Mouse (Mus musculus): ENCODE data around the gene Ccdc24.

Ccdc24 gene

GRCm38 (mm10) chr4:117872471-117872886 lies at the start of gene Ccdc24:
TSS of gene Ccdc24 (minus strand) at chr4:117872557.
- peak; percentile 68 for DNase-seq (ENCODE audit: low read depth, low spot score)

DNA sequence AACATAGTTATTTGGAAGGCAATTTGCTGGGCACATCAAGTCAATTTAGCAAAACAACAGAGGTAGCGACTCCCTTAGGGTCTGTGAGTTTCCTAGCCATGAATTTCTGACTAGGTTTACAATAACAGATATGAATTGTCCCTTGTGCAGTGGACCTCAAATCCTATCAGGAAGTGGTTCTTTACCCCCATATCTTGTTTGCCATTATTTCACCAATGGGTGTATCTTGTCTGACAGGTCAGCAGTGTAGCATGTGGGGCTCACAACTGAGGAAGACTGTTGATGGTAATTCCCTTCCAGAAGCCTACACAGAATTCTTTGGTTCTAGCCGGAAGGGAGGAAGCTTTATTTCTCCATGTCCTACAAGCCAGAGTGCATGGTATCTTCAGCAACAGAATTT lies 49.0 kb upstream of the Ccdc24 start:
- no peak for DNase-seq (ENCODE audit: low read depth, low spot score)

- no peak for DNase-seq (ENCODE audit: low read depth, low spot score)
Measured at GRCm38 (mm10) chr4:117918762-117919161, 46.4 kb upstream of the Ccdc24 start.

DNA sequence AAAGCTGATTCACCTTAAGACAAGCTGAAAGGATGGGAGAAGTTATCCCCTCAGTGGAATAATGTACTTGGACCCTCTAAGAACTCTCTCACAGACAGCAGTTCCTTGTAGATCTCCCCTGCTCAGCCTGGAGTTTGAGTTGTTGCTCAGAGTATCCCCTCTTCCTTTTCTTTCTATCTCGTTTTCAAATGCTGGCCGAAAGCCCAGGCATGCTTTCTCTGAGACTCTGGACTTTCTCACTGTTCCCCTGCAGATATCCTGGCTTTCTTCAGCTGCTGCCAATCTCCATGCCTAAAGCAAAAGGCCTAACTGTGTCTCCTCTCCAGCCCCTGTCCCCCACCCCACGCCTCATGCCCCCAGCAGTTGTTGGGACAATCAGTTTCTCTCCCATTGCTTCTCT lies 45.9 kb upstream of the Ccdc24 start:
- no peak for DNase-seq (ENCODE audit: low read depth, low spot score)

DNA sequence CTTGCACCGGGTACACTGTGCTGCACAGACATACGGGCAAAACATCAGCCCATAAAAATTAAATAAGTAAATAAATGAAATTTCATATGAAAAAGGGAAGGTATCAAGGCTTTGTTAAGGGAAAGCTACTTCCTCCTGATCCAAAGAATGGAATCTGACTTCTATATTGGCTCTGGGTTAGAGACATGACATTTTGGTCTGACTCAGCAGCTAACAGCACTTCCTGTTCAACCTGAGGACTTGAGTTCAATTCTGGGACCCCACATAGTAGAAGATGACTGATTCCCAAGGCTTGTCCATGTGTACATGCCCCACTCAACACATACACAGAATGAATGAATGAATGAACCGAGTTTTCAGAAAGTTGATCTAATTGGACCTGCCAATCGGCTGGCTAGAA lies 45.5 kb upstream of the Ccdc24 start:
- no peak for DNase-seq (ENCODE audit: low read depth, low spot score)

DNA sequence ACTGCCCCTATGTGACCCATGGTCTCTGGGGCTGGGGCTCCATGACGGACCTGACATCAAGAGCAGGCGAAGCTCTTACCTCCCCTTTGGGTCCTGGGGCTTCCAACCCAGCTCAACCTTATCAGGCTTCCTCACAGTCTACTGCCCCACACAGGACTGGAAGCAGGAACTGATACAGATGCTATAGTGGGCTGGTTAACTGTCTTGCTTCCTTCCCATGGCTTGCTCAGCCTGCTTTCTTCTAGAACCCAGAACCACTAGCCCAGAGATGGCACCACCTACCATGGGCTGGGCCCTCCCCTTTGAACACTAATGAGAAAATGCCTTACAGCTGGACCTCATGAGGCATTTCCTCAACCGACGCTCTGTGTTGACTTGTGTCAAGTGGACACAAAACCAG lies 45.0 kb upstream of the Ccdc24 start:
- DNase-seq (ENCODE audit: low read depth, low spot score), result no peak

DNA sequence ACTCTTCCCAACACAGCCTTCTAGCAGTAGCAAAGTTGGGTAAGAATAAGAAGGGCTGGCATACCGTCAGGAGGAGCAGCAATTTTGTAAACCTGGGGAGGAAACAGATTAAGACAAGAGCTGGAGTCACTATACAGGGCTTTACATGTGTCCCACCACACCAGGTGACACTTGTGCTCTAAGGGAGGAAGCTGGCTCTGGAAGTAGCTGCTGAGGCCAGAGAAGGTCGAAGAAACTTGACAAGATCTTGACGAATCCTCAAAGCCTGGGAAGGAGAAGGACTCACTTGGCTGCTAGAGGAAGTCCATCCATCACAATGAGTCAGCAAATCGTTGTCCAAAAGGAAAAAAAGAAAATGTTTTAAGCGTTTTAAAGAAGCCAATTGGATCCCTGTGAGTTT lies 44.0 kb upstream of the Ccdc24 start:
- DNase-seq (ENCODE audit: low read depth, low spot score), result no peak

GRCm38 (mm10) chr4:117915489-117916105 lies 43.2 kb upstream of the Ccdc24 start:
- no peak for DNase-seq (ENCODE audit: low read depth, low spot score)

GRCm38 (mm10) chr4:117914591-117915442 lies 42.5 kb upstream of the Ccdc24 start, which contains the start of gene Ipo13:
TSS of gene Ipo13 (minus strand) at chr4:117914999.
- peak; percentile 87 for DNase-seq (ENCODE audit: low read depth, low spot score)

DNA sequence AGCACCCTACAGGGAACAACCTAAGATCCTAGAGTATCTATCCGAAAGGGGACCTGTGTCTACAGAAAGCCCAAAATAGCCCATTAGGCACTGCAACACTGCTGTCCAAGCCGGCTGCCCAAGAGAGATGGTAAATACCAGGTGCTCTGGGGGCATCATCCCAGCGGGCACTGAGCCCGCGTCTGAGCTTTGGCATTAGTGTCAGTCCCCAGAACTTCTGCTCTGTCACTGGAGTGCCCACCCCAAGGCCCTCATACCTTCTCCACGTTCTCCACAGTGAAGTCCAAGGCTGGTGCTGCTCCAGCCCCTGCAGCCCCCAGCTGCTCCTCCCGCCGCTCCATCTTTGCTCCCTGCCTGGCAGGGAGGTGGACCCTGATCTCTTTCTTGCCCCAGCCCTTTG lies 41.7 kb upstream of the Ccdc24 start:
- no peak for DNase-seq (ENCODE audit: low read depth, low spot score)

- DNase-seq (ENCODE audit: low read depth, low spot score), result no peak
Measured at GRCm38 (mm10) chr4:117913421-117913820, 41.1 kb upstream of the Ccdc24 start.

GRCm38 (mm10) chr4:117912685-117913273 lies 40.4 kb upstream of the Ccdc24 start:
- DNase-seq (ENCODE audit: low read depth, low spot score), result no peak

DNA sequence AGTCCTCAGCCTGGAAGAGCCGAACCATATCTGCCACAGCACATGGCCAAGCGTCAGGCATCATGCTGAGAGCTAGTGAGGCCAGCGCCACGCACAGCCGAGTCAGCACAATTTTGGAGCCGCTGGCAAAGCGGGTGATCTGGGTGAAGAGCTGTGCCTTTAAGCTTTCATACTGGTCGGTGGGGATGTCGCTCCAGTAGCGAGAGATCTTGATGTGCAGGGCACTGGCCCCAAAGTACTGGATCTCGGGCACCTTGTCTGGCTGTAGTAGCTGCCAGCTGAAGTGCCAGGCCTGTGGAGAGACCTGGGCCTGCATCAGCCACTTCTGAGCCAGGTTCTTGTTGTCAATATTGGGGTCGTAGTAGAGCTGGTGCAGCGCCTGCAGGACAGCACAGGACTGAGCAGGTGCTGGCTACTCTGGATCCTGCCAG lies 39.8 kb upstream of the Ccdc24 start:
- DNase-seq (ENCODE audit: low read depth, low spot score), result no peak

- no peak for DNase-seq (ENCODE audit: low read depth, low spot score)
Measured at GRCm38 (mm10) chr4:117908834-117909453, 36.6 kb upstream of the Ccdc24 start.

DNA sequence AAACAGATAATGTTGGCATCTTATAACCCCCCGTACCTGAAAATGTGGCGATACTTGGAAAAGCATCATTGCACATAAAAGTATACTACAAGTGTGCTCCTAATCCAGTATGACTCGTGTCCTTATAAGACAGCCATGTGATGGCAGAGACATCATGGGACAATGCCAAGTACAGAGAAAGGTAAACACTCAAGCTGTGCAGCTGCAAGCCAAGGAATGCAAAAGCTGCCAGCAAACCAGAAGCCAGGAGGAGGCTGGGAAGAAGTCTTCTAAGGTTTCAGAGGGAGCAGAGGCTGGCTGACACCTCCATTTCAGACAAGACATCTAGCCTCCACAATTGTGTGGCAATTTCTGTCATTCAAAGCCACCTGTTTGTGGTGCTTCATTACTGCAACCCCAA lies 33.8 kb upstream of the Ccdc24 start:
- DNase-seq (ENCODE audit: low read depth, low spot score), result no peak

- no peak for DNase-seq (ENCODE audit: low read depth, low spot score)
Measured at GRCm38 (mm10) chr4:117904761-117905160, 32.4 kb upstream of the Ccdc24 start.

DNA sequence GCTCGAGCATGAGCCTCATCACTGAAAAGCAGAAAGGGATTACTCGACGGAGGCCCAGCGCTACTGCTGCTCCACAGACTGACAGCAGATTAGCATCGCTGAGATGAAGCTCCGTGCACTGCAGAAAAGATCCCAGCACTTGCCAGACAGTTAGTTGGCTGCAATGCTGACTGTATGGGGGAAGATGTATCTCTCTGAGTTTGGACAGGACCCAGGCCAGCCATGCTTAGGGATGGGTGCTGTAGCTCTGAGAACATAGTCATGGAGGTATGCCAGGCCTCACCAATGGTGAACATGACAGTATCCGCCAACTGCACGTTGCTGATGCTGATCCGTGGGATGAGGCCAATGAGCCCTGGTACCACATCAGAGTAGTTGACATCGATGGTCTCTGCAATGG lies 31.7 kb upstream of the Ccdc24 start:
- no peak for DNase-seq (ENCODE audit: low read depth, low spot score)

DNA sequence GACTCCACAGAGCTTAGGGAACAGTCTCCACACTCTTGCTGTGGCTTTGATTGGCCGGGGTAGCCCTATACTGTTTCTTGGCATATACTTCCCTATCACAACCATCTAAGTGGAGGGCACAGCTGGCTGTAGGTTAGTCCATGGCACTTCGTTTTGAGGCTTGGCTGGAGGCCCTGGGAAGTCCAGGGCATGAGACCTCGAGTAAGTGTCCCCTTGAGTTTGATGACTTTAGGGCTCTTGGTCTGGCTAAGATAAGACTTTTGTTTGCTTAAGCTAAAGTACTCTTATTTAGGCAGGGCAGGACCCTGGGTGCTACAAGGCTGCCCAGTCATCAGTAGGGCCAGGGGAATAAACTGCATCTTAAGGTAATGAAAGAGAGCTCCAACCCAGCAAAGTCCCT lies 25.8 kb upstream of the Ccdc24 start:
- DNase-seq (ENCODE audit: low read depth, low spot score), result no peak

DNA sequence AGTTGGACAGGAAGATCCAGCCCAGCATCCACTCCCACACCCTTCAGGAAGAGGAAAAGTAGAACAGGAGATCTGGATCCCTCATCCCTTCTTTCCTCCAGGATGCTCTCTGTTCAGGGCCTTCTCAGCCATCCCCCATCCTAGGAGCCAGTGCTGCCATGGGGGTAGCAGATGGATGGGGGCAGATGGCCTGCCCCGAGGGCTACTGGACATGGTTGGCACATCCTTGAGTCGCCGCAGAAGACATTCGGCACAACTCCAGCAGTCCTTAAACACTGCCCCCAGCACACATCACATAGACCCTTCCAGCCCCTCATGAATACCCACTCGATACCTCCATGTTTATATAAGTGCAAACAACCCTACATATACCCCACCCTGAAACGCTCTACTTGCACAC lies 23.7 kb upstream of the Ccdc24 start:
- DNase-seq (ENCODE audit: low read depth, low spot score), result no peak

DNA sequence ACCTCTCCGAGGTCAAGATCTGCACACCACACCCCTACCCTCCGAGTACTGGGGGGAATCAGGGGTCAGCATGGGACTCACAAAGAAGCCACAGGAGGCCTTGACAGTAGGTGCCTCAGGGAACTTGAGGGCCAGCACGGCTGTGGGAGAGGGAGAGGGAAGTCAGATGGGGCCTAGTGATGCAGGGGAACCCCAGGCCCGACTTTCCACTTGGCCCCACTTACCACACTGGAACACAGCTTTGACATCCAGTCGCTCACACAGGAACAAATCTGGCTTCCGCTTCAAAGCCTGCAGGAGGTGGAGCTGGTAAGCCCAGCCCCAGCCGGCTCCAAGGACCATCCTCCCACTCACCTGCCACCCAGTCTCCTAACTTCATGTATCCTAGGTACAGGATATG lies 23.0 kb upstream of the Ccdc24 start:
- DNase-seq (ENCODE audit: low read depth, low spot score), result no peak

GRCm38 (mm10) chr4:117894601-117895000 lies 22.2 kb upstream of the Ccdc24 start:
- no peak for DNase-seq (ENCODE audit: low read depth, low spot score)

- DNase-seq (ENCODE audit: low read depth, low spot score), result no peak
Measured at GRCm38 (mm10) chr4:117893376-117893775, 21.0 kb upstream of the Ccdc24 start.

Data from retina, adult 2 months (tissue).